Mouse (Mus musculus): ENCODE data around the gene Sestd1. TPM values are rescaled to one million over a fixed set of nuclear protein-coding genes. Genes with fewer than 3 reads are reported as not detected.

The Sestd1 gene
- 0.04 TPM in 1 of 2 replicates, not detected in the other for polyA plus RNA-seq (2012; ENCODE audit: insufficient read depth, low replicate concordance)

DNA sequence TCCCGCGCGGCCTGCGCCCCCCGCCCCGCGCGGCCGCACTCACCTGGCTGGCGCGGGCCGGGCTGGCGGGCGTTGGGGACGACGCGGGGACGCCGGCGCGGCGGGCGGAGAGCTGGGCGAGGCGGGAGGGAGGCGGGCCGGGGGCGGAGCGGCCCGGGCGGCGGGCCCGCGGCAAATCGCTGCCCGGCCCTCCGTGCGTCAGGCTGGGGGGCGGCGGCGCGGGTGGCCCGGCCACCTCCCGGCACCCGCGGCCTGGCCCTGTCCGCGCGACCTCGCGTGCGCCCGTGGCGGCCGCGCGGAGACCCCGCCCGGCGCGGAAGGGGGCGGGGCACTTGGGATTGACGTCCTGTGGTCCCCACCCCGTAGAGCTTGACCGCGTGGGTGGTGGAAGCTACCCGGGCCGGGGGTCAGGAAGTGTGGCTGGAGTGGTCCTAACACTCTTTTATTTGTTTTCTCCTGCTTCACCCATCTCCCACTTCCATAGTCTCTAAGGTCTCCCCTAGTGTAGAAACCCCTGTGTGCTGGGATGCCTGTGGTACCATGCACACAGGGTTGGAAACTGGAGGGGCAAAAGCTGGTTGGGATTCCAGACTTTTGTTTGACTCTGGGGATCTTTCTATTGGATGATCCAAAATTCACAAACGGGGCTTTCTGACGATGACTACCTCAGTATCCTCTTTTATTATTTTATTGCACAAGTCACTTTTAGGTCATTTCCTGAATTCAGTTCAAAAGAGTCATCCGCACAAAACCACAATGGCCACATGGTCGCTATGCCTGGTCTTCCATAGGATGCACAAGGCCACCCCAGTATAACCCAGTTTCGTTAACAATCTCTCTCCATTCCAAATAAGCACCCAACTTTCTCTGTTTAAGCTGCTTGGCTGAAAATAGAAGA lies at the start of gene Sestd1:
Gene Sestd1, minus strand, starts transcription at position 81 of the 898 bp plus-strand sequence.
- H3K9me3 ChIP-seq, result no peaks in the 10 kb centered on the region
- peaks cover 26% of the 10 kb centered on the region for H3K27me3 ChIP-seq (replicated peaks)
- H3K4me3 ChIP-seq (replicated peaks), result peak within 1 kb of the TSS; percentile 89
- H3K4me1 ChIP-seq, result peaks cover 9% of the 10 kb centered on the region
- H3K36me3 ChIP-seq (replicated peaks; ENCODE audit: low read length), result no peaks in the 10 kb centered on the region
- TF ChIP-seq GATA1 (IDR thresholded peaks at IDR 0.05; ENCODE audit: borderline replicate concordance, low read length) (no peak), FLI1 (IDR thresholded peaks at IDR 0.05; ENCODE audit: low read length) (no peak)

DNA sequence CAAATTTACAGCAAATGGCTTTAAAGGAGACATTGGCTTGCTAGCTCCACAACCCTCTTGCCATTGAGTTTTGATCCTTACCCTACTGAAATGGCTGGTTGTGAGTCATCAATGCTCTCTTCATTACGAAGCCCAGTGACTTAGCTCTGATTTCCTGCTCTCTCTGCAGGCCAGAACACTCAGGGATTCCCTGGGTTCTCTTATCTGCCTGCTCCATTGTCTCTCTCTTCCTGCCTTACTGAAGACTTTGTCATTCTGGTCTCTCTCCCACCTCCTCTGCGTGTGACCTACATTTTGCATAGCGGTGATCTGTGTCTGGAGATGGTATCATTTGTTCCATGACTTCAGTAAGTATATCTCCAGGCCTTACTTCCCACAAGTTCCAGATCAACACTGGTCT lies 46.9 kb upstream of the Sestd1 start:
- Histone ChIP-seq H3K9me3 (peaks cover 10% of the 10 kb centered on the region), H3K36me3 (replicated peaks; ENCODE audit: low read length) (no peaks in the 10 kb centered on the region), H3K27me3 (replicated peaks) (no peaks in the 10 kb centered on the region), H3K4me3 (replicated peaks) (no peak overlapping the region), H3K4me1 (no peaks in the 10 kb centered on the region)
- TF ChIP-seq FLI1 (IDR thresholded peaks at IDR 0.05; ENCODE audit: low read length) (no peak), GATA1 (IDR thresholded peaks at IDR 0.05; ENCODE audit: borderline replicate concordance, low read length) (no peak)

DNA sequence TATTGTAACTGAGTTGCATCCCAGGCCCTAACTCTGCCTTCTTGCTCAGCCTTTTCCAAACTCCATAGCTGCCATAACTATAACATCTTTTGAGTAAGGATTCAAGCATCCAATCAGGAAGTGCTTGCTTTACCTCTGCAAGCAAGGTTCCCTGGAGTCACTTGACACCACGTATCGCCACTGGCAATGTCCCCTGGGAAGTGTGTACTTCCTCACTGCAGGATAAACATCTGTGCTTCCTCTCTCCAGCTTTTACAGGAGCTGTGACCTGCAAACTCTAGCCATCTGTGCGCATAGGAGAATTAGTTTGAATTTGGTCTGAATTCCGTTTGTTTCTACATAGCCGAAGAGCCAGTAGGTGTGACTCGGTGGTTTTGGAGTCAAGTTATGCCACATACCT lies 43.3 kb upstream of the Sestd1 start:
- Histone ChIP-seq H3K9me3 (peaks cover 14% of the 10 kb centered on the region), H3K27me3 (replicated peaks) (no peaks in the 10 kb centered on the region), H3K4me1 (no peaks in the 10 kb centered on the region), H3K4me3 (replicated peaks) (no peak overlapping the region), H3K36me3 (replicated peaks; ENCODE audit: low read length) (no peaks in the 10 kb centered on the region)
- no peak for TF ChIP-seq GATA1 (IDR thresholded peaks at IDR 0.05; ENCODE audit: borderline replicate concordance, low read length)
- no peak for TF ChIP-seq FLI1 (IDR thresholded peaks at IDR 0.05; ENCODE audit: low read length)

DNA sequence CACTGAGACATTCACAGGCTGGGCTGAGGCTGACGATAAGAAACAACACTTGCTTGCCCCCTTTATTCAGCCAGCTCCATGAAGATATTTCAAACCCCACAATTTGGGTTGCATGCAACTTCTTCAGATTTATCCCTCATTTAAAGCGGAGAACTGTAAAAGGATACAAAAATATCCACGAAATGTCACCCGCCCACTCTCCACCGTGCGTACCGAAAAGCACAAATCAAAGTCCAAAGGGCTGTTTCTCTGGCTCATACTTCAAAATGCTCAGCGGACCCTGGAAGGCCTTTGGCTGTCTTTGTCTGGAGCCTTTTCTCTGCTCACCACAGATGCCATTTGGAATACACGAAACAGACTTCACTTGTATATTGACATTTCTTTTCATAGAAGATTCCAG lies 42.8 kb upstream of the Sestd1 start:
- peaks cover 15% of the 10 kb centered on the region for H3K9me3 ChIP-seq
- H3K4me1 ChIP-seq, result no peaks in the 10 kb centered on the region
- H3K4me3 ChIP-seq (replicated peaks), result no peak overlapping the region
- H3K27me3 ChIP-seq (replicated peaks), result no peaks in the 10 kb centered on the region
- TF ChIP-seq GATA1 (IDR thresholded peaks at IDR 0.05; ENCODE audit: borderline replicate concordance, low read length) (no peak), FLI1 (IDR thresholded peaks at IDR 0.05; ENCODE audit: low read length) (no peak)
- H3K36me3 ChIP-seq (replicated peaks; ENCODE audit: low read length), result no peaks in the 10 kb centered on the region

DNA sequence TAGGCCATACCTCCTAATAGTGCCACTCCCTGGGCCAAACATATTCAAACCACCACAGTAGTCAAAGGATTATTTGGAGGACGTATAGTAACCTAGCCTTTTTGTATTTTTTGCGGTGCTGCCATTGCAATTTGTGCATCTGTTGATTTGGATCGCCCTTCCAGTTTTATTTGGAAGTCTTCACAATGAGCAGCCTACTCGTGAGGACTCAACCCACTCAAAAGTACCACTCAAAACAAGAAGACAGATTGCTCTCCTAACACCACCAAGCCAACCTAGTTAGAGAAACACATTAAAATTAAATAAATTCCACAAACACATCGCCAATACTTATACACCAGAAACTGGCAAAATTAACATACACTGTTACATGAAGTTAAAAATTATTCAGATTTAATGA lies 38.8 kb upstream of the Sestd1 start:
- Histone ChIP-seq H3K4me1 (no peaks in the 10 kb centered on the region), H3K9me3 (peaks cover 8% of the 10 kb centered on the region), H3K4me3 (replicated peaks) (no peak overlapping the region), H3K27me3 (replicated peaks) (no peaks in the 10 kb centered on the region), H3K36me3 (replicated peaks; ENCODE audit: low read length) (no peaks in the 10 kb centered on the region)
- TF ChIP-seq GATA1 (IDR thresholded peaks at IDR 0.05; ENCODE audit: borderline replicate concordance, low read length) (no peak), FLI1 (IDR thresholded peaks at IDR 0.05; ENCODE audit: low read length) (no peak)

DNA sequence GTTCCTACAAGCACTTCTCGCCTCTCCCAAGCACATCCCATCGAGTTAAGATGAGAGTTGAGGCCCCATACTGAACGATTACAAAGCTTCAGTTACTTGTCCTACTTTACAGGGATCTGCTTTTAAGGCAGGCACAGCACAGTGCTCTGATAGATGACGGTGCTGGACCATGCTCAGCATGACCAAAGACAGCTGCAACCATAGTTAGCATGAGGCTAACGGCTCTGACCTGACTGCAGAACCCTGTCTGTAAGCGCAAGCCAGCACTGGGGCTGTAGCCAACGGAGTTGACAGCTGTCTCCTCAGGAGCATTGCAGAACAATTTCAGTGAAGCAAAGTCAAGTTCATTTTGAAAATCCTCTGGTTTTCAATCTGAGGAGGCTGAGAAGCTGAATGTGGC lies 36.6 kb upstream of the Sestd1 start:
- Histone ChIP-seq H3K9me3 (peaks cover 14% of the 10 kb centered on the region), H3K4me3 (replicated peaks) (no peak overlapping the region), H3K36me3 (replicated peaks; ENCODE audit: low read length) (no peaks in the 10 kb centered on the region), H3K27me3 (replicated peaks) (no peaks in the 10 kb centered on the region), H3K4me1 (no peaks in the 10 kb centered on the region)
- no peak for TF ChIP-seq FLI1 (IDR thresholded peaks at IDR 0.05; ENCODE audit: low read length)
- no peak for TF ChIP-seq GATA1 (IDR thresholded peaks at IDR 0.05; ENCODE audit: borderline replicate concordance, low read length)

DNA sequence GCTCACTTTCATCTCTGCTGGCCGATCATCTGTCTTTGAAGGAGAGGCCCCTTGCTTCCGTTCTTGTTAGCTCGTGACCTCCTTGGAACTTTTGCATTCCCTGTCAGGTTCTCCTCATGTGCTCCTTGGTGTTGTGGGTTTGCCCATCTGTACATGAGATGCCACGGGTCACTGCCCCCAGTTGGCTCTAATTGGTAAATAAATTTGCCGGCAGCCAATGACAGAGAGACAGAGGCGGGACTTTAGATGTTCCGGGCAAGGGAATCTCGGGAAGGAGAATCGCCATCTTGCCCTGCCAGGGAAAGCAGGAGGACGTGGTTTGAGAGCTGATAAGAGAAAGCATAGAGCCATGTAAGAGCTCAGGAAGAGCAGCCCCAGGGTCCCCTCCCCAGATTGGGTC lies 33.5 kb upstream of the Sestd1 start:
- no peak overlapping the region for H3K4me3 ChIP-seq (replicated peaks)
- peaks cover 15% of the 10 kb centered on the region for H3K9me3 ChIP-seq
- H3K4me1 ChIP-seq, result no peaks in the 10 kb centered on the region
- H3K36me3 ChIP-seq (replicated peaks; ENCODE audit: low read length), result no peaks in the 10 kb centered on the region
- TF ChIP-seq GATA1 (IDR thresholded peaks at IDR 0.05; ENCODE audit: borderline replicate concordance, low read length) (no peak), FLI1 (IDR thresholded peaks at IDR 0.05; ENCODE audit: low read length) (no peak)
- H3K27me3 ChIP-seq (replicated peaks), result no peaks in the 10 kb centered on the region

DNA sequence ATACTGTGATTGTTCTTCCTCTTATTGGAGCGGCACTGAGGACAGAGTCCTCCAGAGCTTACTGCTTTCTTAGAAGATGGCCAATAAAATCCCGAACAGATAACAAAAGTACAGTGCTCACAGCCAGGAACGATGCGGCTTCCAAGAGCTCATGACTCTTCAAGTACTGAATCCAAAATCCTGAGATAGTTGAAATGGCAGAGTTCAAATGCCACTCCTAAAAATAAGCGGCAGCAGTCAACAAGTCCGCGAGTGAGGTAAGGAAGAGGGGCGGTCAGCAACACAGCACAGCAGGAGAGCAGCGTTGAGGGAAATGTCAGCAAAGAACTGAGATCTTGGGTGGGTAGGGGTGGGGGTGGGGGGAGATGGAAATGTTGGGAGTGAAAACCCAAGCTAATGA lies 32.2 kb upstream of the Sestd1 start:
- Histone ChIP-seq H3K27me3 (replicated peaks) (no peaks in the 10 kb centered on the region), H3K4me3 (replicated peaks) (no peak overlapping the region), H3K36me3 (replicated peaks; ENCODE audit: low read length) (no peaks in the 10 kb centered on the region), H3K4me1 (no peaks in the 10 kb centered on the region), H3K9me3 (peaks cover 13% of the 10 kb centered on the region)
- TF ChIP-seq GATA1 (IDR thresholded peaks at IDR 0.05; ENCODE audit: borderline replicate concordance, low read length) (no peak), FLI1 (IDR thresholded peaks at IDR 0.05; ENCODE audit: low read length) (no peak)

DNA sequence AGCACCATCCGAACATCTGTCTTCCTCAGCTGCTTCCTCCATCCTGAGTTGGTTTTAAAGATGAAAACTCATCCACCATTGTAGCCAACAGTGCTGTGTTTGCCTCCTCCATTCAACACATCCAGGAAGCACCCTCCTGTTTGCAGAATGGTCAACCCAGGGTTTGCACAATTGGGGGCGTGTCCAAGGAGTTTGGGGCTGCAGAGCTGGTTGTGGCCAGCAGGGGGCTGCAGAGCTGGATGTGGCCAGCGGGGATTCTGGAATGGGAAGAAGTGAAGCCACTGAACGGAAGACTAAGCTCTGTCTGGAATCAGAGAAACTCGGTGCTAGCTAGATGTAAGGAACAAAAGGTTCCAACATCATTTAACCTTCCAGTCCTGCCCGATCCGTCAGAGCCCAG lies 28.9 kb upstream of the Sestd1 start:
- Histone ChIP-seq H3K4me1 (no peaks in the 10 kb centered on the region), H3K9me3 (peaks cover 12% of the 10 kb centered on the region), H3K36me3 (replicated peaks; ENCODE audit: low read length) (no peaks in the 10 kb centered on the region), H3K27me3 (replicated peaks) (no peaks in the 10 kb centered on the region), H3K4me3 (replicated peaks) (no peak overlapping the region)
- TF ChIP-seq FLI1 (IDR thresholded peaks at IDR 0.05; ENCODE audit: low read length) (no peak), GATA1 (IDR thresholded peaks at IDR 0.05; ENCODE audit: borderline replicate concordance, low read length) (no peak)

DNA sequence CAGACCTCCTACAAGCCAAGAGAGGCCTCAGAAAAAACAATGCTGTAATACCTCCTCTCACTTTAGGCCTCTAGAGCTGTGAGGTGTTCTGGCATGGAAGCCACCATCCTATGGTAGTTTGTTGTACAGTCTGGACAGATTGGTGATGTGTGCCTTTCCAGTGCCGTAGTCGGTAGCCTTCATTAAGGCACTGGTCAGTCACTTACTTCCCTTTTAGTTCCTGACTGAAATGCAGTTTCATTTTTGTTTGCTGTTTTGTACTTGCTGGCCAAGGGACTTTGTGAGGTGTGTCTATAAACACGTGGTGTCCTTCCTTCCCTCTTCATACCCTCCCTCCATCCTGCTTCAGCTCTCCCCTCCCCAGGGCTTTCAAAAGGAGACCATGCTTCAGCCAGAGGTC lies 24.1 kb upstream of the Sestd1 start:
- H3K4me3 ChIP-seq (replicated peaks), result no peak overlapping the region

More for the DNA sequence above, 24.1 kb upstream of the Sestd1 start:
- TF ChIP-seq GATA1 (IDR thresholded peaks at IDR 0.05; ENCODE audit: borderline replicate concordance, low read length), result no peak
- TF ChIP-seq FLI1 (IDR thresholded peaks at IDR 0.05; ENCODE audit: low read length), result no peak
- Histone ChIP-seq H3K4me1 (no peaks in the 10 kb centered on the region), H3K9me3 (peaks cover 10% of the 10 kb centered on the region; the same call in 1 of the 2 replicates), H3K27me3 (replicated peaks) (no peaks in the 10 kb centered on the region), H3K36me3 (replicated peaks; ENCODE audit: low read length) (no peaks in the 10 kb centered on the region)
